Mouse (Mus musculus): ENCODE measurements around the gene C1qtnf5. TPM values are rescaled to one million over a fixed set of nuclear protein-coding genes. Genes with fewer than 3 reads are reported as not detected.

C1qtnf5 gene
- polyA plus RNA-seq, 1 experiment from 2014 or later = 0.40 TPM

DNA sequence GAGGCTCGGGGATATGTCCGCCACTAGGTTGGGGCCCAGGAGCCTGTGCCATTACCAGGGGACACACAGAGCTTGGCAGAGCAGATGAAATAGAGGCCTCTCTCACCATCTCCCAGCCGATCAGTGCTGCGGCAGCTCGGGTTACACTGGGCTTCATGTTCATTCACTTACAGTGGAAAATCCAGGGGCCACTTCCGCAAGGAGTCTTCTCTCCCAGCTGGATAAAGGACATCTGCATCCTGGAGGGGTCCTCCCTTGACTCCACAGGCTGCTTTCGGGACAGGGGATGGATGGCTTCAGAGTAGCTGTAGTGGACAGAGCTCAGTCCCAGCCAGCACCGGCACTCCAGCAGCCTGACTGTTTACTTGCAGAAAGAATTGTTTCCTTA is 36.2 kb upstream of the C1qtnf5 start:
- H3K27ac ChIP-seq (replicated peaks; ENCODE audit: low read depth, low read length) = no peak overlapping the region
- no peaks in the 10 kb centered on the region for H3K36me3 ChIP-seq (ENCODE audit: control insufficient read depth, insufficient read depth, low read length)
- no peak for ATAC-seq (ENCODE audit: insufficient number of reproducible peaks, low FRiP score, low TSS enrichment, low read depth)
- H3K4me1 ChIP-seq (ENCODE audit: control insufficient read depth, insufficient read depth, low read length) = peaks cover 17% of the 10 kb centered on the region
- no peak overlapping the region for H3K4me3 ChIP-seq (ENCODE audit: low read depth, low read length)
- H3K27me3 ChIP-seq (ENCODE audit: control insufficient read depth, insufficient read depth, low read length) = no peaks in the 10 kb centered on the region
- no peak overlapping the region for H3K9ac ChIP-seq (ENCODE audit: low read length)
- no peak for DNase-seq (ENCODE audit: low spot score)
- H3K4me2 ChIP-seq (ENCODE audit: low read depth, severe bottlenecking) = no peak overlapping the region
- 30% methylated on average over 8 of the region's 8 CpGs for WGBS
- no peaks in the 10 kb centered on the region for H3K9me3 ChIP-seq (ENCODE audit: control insufficient read depth, low read length)

DNA sequence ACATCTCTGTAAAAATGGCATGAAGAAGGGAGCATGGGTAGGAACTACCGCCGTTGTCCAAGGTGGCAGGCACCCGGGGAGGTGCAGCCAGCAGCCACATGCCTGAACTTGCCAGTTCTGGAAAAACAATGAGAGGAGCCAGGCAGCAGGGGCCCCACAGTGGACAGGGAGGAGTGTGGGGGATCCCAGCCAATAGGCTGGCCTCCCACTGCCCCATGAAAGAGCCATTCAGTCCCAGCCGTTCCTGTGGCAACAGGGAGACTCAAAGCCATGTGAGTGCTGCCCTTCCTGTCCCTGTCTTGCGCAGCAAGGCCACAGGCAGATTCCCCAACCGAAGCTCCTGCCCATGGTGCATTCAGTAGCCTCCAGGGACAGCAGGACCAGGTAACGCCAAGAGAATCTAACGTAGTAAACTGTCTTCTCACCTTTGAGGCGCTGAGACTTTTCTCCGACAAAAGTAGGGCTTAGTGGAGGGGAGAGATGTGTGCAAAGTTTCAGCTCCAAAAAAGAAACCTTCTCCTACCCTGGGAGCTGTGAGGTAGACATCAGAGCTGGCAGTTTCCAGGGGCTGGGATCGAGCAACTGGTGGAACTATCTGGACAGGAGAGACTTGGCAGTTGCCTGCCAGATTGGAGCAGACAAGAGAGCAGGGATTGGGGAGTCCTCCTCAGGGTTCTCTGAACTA is 35.0 kb upstream of the C1qtnf5 start:
- ATAC-seq (ENCODE audit: insufficient number of reproducible peaks, low FRiP score, low TSS enrichment, low read depth) (no peak), DNase-seq (ENCODE audit: low spot score) (peak; percentile 38)
- H3K4me1 ChIP-seq (ENCODE audit: control insufficient read depth, insufficient read depth, low read length) = peaks cover 17% of the 10 kb centered on the region
- H3K9ac ChIP-seq (ENCODE audit: low read length) = no peak overlapping the region
- H3K36me3 ChIP-seq (ENCODE audit: control insufficient read depth, insufficient read depth, low read length) = no peaks in the 10 kb centered on the region
- WGBS = 47% methylated on average over 11 of the region's 11 CpGs
- no peaks in the 10 kb centered on the region for H3K27me3 ChIP-seq (ENCODE audit: control insufficient read depth, insufficient read depth, low read length)
- no peak overlapping the region for H3K27ac ChIP-seq (replicated peaks; ENCODE audit: low read depth, low read length)
- H3K9me3 ChIP-seq (ENCODE audit: control insufficient read depth, low read length) = no peaks in the 10 kb centered on the region
- H3K4me3 ChIP-seq (ENCODE audit: low read depth, low read length) = no peak overlapping the region
- no peak overlapping the region for H3K4me2 ChIP-seq (ENCODE audit: low read depth, severe bottlenecking)

DNA sequence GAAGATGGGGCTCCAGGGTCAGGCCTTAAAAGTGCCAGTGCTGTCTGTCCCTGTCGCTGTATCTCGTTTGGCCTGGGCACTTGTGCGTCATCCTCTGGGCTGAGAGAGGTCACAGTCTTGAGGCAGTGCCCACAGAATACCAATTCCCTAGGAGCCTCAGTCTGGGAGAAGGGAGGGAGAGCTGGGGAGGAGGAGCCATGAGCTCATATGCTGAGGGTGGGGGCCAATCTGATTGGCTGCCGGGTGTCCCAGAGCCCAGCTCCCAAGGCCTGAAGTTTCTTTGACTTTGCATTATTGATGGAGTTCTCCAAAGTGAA is 34.5 kb upstream of the C1qtnf5 start:
- H3K9ac ChIP-seq (ENCODE audit: low read length) = no peak overlapping the region
- H3K4me1 ChIP-seq (ENCODE audit: control insufficient read depth, insufficient read depth, low read length) = peaks cover 17% of the 10 kb centered on the region
- no peaks in the 10 kb centered on the region for H3K36me3 ChIP-seq (ENCODE audit: control insufficient read depth, insufficient read depth, low read length)
- no peak for ATAC-seq (ENCODE audit: insufficient number of reproducible peaks, low FRiP score, low TSS enrichment, low read depth)
- no peaks in the 10 kb centered on the region for H3K27me3 ChIP-seq (ENCODE audit: control insufficient read depth, insufficient read depth, low read length)
- H3K9me3 ChIP-seq (ENCODE audit: control insufficient read depth, low read length) = no peaks in the 10 kb centered on the region
- DNase-seq (ENCODE audit: low spot score) = no peak
- H3K4me3 ChIP-seq (ENCODE audit: low read depth, low read length) = no peak overlapping the region
- 23% methylated on average over 4 of the region's 4 CpGs for WGBS
- H3K4me2 ChIP-seq (ENCODE audit: low read depth, severe bottlenecking) = no peak overlapping the region
- no peak overlapping the region for H3K27ac ChIP-seq (replicated peaks; ENCODE audit: low read depth, low read length)

DNA sequence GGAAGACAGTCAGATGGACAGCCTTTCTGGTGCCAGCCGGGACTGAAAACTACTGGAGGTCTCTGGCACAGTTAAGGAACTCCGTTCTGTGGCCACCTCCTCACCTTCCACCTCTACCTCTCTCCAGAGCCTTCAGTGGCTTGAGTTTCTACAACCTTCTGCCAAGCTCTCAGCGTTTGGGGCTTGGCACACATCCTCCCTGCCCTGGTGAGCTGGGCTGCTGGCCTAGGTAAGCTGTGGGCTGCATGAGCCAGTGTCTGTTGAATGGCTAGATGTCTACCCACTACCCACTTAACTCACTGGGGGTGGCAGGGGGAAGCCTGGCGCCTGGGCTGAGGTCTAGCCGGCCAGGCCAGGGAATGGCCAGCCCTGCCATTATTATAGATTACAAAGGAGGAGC is 33.9 kb upstream of the C1qtnf5 start:
- H3K9ac ChIP-seq (ENCODE audit: low read length) = no peak overlapping the region
- no peaks in the 10 kb centered on the region for H3K36me3 ChIP-seq (ENCODE audit: control insufficient read depth, insufficient read depth, low read length)
- DNase-seq (ENCODE audit: low spot score) = no peak
- no peaks in the 10 kb centered on the region for H3K9me3 ChIP-seq (ENCODE audit: control insufficient read depth, low read length)
- peaks cover 17% of the 10 kb centered on the region for H3K4me1 ChIP-seq (ENCODE audit: control insufficient read depth, insufficient read depth, low read length)
- WGBS = 64% methylated on average over 5 of the region's 5 CpGs
- no peak overlapping the region for H3K4me2 ChIP-seq (ENCODE audit: low read depth, severe bottlenecking)
- no peak overlapping the region for H3K27ac ChIP-seq (replicated peaks; ENCODE audit: low read depth, low read length)
- no peaks in the 10 kb centered on the region for H3K27me3 ChIP-seq (ENCODE audit: control insufficient read depth, insufficient read depth, low read length)
- H3K4me3 ChIP-seq (ENCODE audit: low read depth, low read length) = no peak overlapping the region
- ATAC-seq (ENCODE audit: insufficient number of reproducible peaks, low FRiP score, low TSS enrichment, low read depth) = no peak

DNA sequence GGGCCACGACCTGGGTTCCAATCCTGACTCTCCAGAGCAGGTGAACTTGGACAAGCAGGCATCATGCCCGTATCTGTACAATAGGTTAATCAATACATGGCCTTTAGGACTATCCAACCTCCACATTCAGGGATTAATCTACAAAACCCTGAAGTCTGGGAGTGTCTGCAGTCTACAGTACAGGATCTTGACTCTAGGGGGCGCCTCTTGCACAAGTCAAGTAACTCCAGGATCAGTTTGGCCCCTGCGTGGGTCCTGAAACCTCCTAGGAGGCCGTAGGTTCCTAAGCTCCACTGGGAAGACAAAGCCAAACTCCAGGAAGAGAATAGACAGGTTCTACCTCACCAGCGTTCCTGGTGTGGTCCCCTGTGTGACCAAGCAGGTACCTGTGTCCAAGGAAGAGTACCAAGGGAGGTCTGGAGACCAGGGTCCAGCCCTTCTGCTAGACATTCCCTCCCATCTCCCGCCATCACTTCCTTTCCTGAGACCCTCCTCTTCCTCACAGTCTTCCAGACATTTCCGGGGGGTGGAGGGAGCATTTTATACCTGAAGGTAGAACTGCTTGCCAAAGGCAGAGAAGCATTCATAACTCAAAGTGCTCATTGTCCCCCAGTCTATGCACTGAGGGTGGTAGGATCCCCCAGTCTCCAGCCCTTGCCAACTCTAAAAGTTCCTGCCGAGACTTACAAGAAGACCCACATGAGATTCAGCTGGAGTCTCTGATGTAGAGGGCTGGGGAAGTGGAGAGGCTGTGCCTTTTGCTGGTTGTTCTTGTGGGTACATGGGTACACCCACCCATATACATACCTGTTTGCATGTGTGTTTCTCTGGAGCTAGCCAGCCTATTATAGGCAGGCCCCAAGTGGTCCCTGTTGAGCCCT is 32.4 kb upstream of the C1qtnf5 start:
- DNase-seq (ENCODE audit: low spot score) = peak; percentile 53
- Histone ChIP-seq H3K4me3 (ENCODE audit: low read depth, low read length) (no peak overlapping the region), H3K9me3 (ENCODE audit: control insufficient read depth, low read length) (no peaks in the 10 kb centered on the region), H3K27me3 (ENCODE audit: control insufficient read depth, insufficient read depth, low read length) (no peaks in the 10 kb centered on the region), H3K36me3 (ENCODE audit: control insufficient read depth, insufficient read depth, low read length) (no peaks in the 10 kb centered on the region), H3K27ac (replicated peaks; ENCODE audit: low read depth, low read length) (no peak overlapping the region), H3K4me2 (ENCODE audit: low read depth, severe bottlenecking) (no peak overlapping the region), H3K9ac (ENCODE audit: low read length) (no peak overlapping the region), H3K4me1 (ENCODE audit: control insufficient read depth, insufficient read depth, low read length) (peaks cover 22% of the 10 kb centered on the region)
- 62% methylated on average over 9 of the region's 9 CpGs for WGBS
- no peak for ATAC-seq (ENCODE audit: insufficient number of reproducible peaks, low FRiP score, low TSS enrichment, low read depth)

DNA sequence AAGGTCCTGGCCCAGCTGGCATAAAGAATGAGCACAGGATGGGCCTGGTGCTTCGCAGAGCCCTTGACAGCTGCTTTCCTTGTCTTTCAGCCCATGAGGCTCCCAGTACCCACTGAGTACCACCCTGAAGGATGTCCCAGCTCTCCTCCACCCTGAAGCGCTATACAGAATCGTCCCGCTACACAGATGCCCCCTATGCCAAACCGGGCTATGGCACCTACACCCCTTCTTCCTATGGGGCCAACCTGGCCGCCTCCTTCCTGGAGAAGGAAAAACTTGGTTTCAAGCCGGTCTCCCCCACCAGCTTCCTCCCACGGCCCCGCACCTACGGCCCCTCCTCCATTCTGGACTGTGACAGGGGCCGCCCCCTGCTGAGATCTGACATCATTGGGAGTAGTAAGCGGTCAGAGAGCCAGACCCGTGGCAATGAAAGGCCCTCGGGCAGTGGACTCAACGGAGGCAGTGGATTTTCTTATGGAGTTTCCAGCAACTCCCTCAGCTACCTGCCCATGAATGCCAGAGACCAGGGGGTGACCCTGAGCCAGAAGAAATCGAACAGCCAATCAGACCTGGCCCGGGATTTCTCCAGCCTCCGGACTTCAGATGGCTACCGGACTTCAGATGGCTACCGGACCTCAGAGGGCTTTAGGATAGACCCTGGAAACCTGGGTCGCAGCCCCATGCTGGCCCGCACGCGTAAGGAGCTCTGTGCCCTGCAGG is 31.6 kb upstream of the C1qtnf5 start:
- WGBS = 70% methylated on average over 24 of the region's 24 CpGs
- Histone ChIP-seq H3K36me3 (ENCODE audit: control insufficient read depth, insufficient read depth, low read length) (no peaks in the 10 kb centered on the region), H3K9me3 (ENCODE audit: control insufficient read depth, low read length) (no peaks in the 10 kb centered on the region), H3K27me3 (ENCODE audit: control insufficient read depth, insufficient read depth, low read length) (no peaks in the 10 kb centered on the region), H3K27ac (replicated peaks; ENCODE audit: low read depth, low read length) (no peak overlapping the region), H3K9ac (ENCODE audit: low read length) (no peak overlapping the region), H3K4me3 (ENCODE audit: low read depth, low read length) (no peak overlapping the region), H3K4me2 (ENCODE audit: low read depth, severe bottlenecking) (no peak overlapping the region), H3K4me1 (ENCODE audit: control insufficient read depth, insufficient read depth, low read length) (peaks cover 20% of the 10 kb centered on the region)
- ATAC-seq (ENCODE audit: insufficient number of reproducible peaks, low FRiP score, low TSS enrichment, low read depth) (no peak), DNase-seq (ENCODE audit: low spot score) (no peak)

DNA sequence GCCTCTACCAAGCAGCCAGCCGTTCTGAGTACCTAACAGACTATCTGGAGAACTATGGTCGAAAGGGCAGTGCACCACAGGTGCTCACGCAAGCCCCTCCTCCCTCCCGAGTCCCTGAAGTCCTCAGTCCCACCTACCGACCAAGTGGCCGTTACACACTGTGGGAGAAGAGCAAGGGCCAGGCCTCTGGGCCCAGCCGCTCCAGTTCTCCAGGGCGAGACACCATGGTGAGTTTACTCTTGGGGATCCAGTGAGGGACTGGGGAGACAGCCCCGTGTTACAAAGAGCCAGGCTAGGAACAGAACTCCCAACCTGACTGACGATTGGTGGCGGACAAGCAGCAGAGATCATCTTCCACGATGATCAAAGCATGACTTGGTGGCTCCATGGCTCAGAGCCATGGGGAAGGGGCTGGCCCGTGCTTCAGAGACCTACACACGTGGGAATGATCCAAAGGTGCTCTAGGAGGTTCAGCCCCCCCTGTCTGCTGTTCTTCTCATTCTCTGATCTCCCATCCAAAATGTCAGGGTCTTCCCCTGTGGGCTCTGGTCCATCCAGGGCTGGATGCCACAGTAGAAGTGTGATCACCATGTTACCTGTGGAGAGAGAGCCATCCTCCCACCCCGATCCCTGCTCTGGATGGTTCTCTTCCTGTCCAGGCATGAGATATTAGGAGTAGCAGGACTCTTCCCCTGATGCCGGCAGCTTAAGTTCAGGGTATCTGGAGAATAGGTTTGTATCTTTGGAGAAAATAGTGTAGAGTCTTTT is 30.9 kb upstream of the C1qtnf5 start:
- Histone ChIP-seq H3K4me2 (ENCODE audit: low read depth, severe bottlenecking) (no peak overlapping the region), H3K4me3 (ENCODE audit: low read depth, low read length) (no peak overlapping the region), H3K36me3 (ENCODE audit: control insufficient read depth, insufficient read depth, low read length) (no peaks in the 10 kb centered on the region), H3K9me3 (ENCODE audit: control insufficient read depth, low read length) (no peaks in the 10 kb centered on the region), H3K27me3 (ENCODE audit: control insufficient read depth, insufficient read depth, low read length) (no peaks in the 10 kb centered on the region), H3K27ac (replicated peaks; ENCODE audit: low read depth, low read length) (no peak overlapping the region), H3K9ac (ENCODE audit: low read length) (no peak overlapping the region), H3K4me1 (ENCODE audit: control insufficient read depth, insufficient read depth, low read length) (peaks cover 14% of the 10 kb centered on the region)
- ATAC-seq (ENCODE audit: insufficient number of reproducible peaks, low FRiP score, low TSS enrichment, low read depth) (no peak), DNase-seq (ENCODE audit: low spot score) (no peak)
- whole genome bisulfite sequencing = 68% methylated on average over 16 of the region's 16 CpGs

DNA sequence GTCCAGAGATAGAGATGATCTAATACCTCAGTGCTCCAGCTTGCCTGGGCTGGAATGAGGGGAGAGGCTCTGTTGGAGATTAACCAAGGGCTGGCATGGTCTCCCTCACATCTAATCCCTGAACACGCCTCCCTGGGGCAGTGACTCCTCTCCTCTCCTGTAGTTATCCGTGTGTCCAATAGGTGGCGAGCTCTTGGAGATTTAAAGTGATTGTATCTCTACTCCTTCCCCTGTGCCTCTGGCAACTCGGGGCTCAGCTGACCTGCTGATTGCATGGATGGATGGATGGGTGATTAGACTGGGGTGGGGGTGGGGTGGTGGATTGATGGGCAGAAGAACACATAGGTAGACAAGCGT is 30.3 kb upstream of the C1qtnf5 start:
- Histone ChIP-seq H3K4me2 (ENCODE audit: low read depth, severe bottlenecking) (no peak overlapping the region), H3K27me3 (ENCODE audit: control insufficient read depth, insufficient read depth, low read length) (no peaks in the 10 kb centered on the region)
- WGBS = 17% methylated on average over 5 of the region's 5 CpGs

More for the DNA sequence above, 30.3 kb upstream of the C1qtnf5 start:
- no peaks in the 10 kb centered on the region for H3K9me3 ChIP-seq (ENCODE audit: control insufficient read depth, low read length)
- H3K36me3 ChIP-seq (ENCODE audit: control insufficient read depth, insufficient read depth, low read length) = no peaks in the 10 kb centered on the region
- ATAC-seq (ENCODE audit: insufficient number of reproducible peaks, low FRiP score, low TSS enrichment, low read depth) = no peak
- no peak overlapping the region for H3K27ac ChIP-seq (replicated peaks; ENCODE audit: low read depth, low read length)
- H3K9ac ChIP-seq (ENCODE audit: low read length) = no peak overlapping the region
- peak; percentile 64 for DNase-seq (ENCODE audit: low spot score)
- peaks cover 14% of the 10 kb centered on the region for H3K4me1 ChIP-seq (ENCODE audit: control insufficient read depth, insufficient read depth, low read length)
- no peak overlapping the region for H3K4me3 ChIP-seq (ENCODE audit: low read depth, low read length)
